Mouse (Mus musculus): ENCODE measurements around the gene Rtn4. TPM values are rescaled to one million over a fixed set of nuclear protein-coding genes. Genes with fewer than 3 reads are reported as not detected.

Rtn4 gene
- polyA plus RNA-seq, 1 experiment: 418 TPM

GRCm38 (mm10) chr11:29786583-29787219 lies 94.0 kb downstream of the Rtn4 start:
- 95% methylated on average over 6 of the region's 6 CpGs for whole genome bisulfite sequencing
- peaks cover 11% of the 10 kb centered on the region; the same call in 1 of the 2 replicates for H3K4me1 ChIP-seq (ENCODE audit: control insufficient read depth, insufficient read depth, low read length)
- no peak overlapping the region for H3K27ac ChIP-seq (ENCODE audit: insufficient read depth, low read length)

DNA sequence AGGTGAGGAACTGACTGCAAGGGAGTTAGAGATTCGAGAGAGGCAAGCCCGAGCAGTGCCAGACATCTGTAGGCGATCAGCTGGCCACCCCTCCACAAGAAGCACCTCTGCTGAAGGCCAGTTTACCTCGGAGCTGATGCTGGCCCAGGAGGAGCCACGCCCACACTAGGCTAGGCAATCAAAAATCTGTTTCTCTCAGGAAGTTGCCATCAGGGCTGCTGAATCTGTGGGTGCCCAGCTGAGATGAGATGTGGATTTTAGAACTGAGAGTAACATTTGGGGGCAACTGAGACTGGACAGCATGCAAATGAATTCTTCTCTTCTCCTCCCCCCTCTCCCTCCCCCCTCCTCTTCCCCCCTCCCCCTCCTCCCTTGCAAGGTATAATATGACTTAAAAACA lies 94.7 kb downstream of the Rtn4 start:
- TF ChIP-seq CTCF (IDR thresholded peaks at IDR 0.05; ENCODE audit: borderline replicate concordance, insufficient read depth, low read depth, low read length): no peak
- no peak for TF ChIP-seq POLR2A (IDR thresholded peaks at IDR 0.05; ENCODE audit: borderline replicate concordance, insufficient read depth, low read length)
- H3K27ac ChIP-seq (ENCODE audit: insufficient read depth, low read length): no peak overlapping the region

More at GRCm38 (mm10) chr11:29786583-29787219, 94.0 kb downstream of the Rtn4 start:
- H3K27me3 ChIP-seq (ENCODE audit: control insufficient read depth, insufficient read depth, low read length): no peaks in the 10 kb centered on the region
- no peak for DNase-seq
- no peak overlapping the region for H3K4me3 ChIP-seq (replicated peaks; ENCODE audit: insufficient read depth, low read depth, low read length)
- TF ChIP-seq CTCF (IDR thresholded peaks at IDR 0.05; ENCODE audit: borderline replicate concordance, insufficient read depth, low read depth, low read length) (no peak), POLR2A (IDR thresholded peaks at IDR 0.05; ENCODE audit: borderline replicate concordance, insufficient read depth, low read length) (no peak)

DNA sequence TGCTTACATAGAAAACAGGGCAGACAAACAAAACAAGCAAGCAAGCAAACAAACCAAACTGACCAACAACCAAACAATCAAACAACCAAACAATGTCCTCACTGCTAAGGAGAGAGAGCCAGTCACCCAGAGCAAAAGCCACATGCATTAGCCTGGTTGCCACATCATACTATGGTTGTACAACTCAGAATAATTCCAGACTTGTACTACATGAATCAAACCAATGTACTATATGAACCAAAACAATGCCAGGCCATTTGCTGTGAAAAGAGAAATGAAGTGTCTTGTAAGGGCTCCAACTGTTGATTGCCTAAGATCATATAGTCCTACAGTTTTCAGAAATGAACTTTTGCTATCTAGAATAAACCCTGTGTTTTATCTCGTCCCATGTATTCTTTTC lies 95.8 kb downstream of the Rtn4 start:
- DNase-seq: no peak
- no peak overlapping the region for H3K4me3 ChIP-seq (replicated peaks; ENCODE audit: insufficient read depth, low read depth, low read length)

More for the DNA sequence above, 94.7 kb downstream of the Rtn4 start:
- H3K4me3 ChIP-seq (replicated peaks; ENCODE audit: insufficient read depth, low read depth, low read length): no peak overlapping the region
- WGBS: 40% methylated on average over 5 of the region's 5 CpGs
- no peak for DNase-seq
- H3K27me3 ChIP-seq (ENCODE audit: control insufficient read depth, insufficient read depth, low read length): no peaks in the 10 kb centered on the region
- H3K4me1 ChIP-seq (ENCODE audit: control insufficient read depth, insufficient read depth, low read length): peaks cover 11% of the 10 kb centered on the region; the same call in 1 of the 2 replicates

GRCm38 (mm10) chr11:29788921-29789638 lies 96.3 kb downstream of the Rtn4 start:
- no peak overlapping the region for H3K4me3 ChIP-seq (replicated peaks; ENCODE audit: insufficient read depth, low read depth, low read length)
- WGBS: 41% methylated on average over 6 of the region's 6 CpGs

More for the DNA sequence above, 95.8 kb downstream of the Rtn4 start:
- Histone ChIP-seq H3K27ac (ENCODE audit: insufficient read depth, low read length) (no peak overlapping the region), H3K4me1 (ENCODE audit: control insufficient read depth, insufficient read depth, low read length) (peaks cover 11% of the 10 kb centered on the region; the same call in 1 of the 2 replicates), H3K27me3 (ENCODE audit: control insufficient read depth, insufficient read depth, low read length) (no peaks in the 10 kb centered on the region)
- TF ChIP-seq POLR2A (IDR thresholded peaks at IDR 0.05; ENCODE audit: borderline replicate concordance, insufficient read depth, low read length) (no peak), CTCF (IDR thresholded peaks at IDR 0.05; ENCODE audit: borderline replicate concordance, insufficient read depth, low read depth, low read length) (no peak)
- WGBS: 10% methylated on average over 1 of the region's 1 CpGs

GRCm38 (mm10) chr11:29790796-29791195 lies 98.0 kb downstream of the Rtn4 start:
- 91% methylated on average over 2 of the region's 2 CpGs for WGBS
- H3K4me1 ChIP-seq (ENCODE audit: control insufficient read depth, insufficient read depth, low read length): peaks cover 11% of the 10 kb centered on the region
- DNase-seq: no peak
- H3K4me3 ChIP-seq (replicated peaks; ENCODE audit: insufficient read depth, low read depth, low read length): no peak overlapping the region
- H3K27ac ChIP-seq (ENCODE audit: insufficient read depth, low read length): no peak overlapping the region
- no peaks in the 10 kb centered on the region for H3K27me3 ChIP-seq (ENCODE audit: control insufficient read depth, insufficient read depth, low read length)
- no peak for TF ChIP-seq CTCF (IDR thresholded peaks at IDR 0.05; ENCODE audit: borderline replicate concordance, insufficient read depth, low read depth, low read length)
- no peak for TF ChIP-seq POLR2A (IDR thresholded peaks at IDR 0.05; ENCODE audit: borderline replicate concordance, insufficient read depth, low read length)

More at GRCm38 (mm10) chr11:29788921-29789638, 96.3 kb downstream of the Rtn4 start:
- Histone ChIP-seq H3K27me3 (ENCODE audit: control insufficient read depth, insufficient read depth, low read length) (no peaks in the 10 kb centered on the region), H3K27ac (ENCODE audit: insufficient read depth, low read length) (no peak overlapping the region), H3K4me1 (ENCODE audit: control insufficient read depth, insufficient read depth, low read length) (peaks cover 11% of the 10 kb centered on the region; the same call in 1 of the 2 replicates)
- TF ChIP-seq POLR2A (IDR thresholded peaks at IDR 0.05; ENCODE audit: borderline replicate concordance, insufficient read depth, low read length) (no peak), CTCF (IDR thresholded peaks at IDR 0.05; ENCODE audit: borderline replicate concordance, insufficient read depth, low read depth, low read length) (no peak)
- peak; percentile 44 to 64 for DNase-seq

Other genes starting within 250 kb of the Rtn4 start
- 6.2 and 6.3 TPM in 2 replicates for gene Prorsd1, start 177.9 kb upstream of the Rtn4 start, polyA plus RNA-seq (2012; rRNA removed)
- 24.5 and 28.2 TPM in 2 replicates for gene Mtif2, start 166.5 kb upstream of the Rtn4 start, polyA plus RNA-seq (2012; rRNA removed)
- 0.07 and 0.25 TPM in 2 replicates for gene Clhc1, start 145.0 kb upstream of the Rtn4 start, polyA plus RNA-seq (2012; rRNA removed)
- 491 and 545 TPM in 2 replicates for gene Rps27a, start 144.8 kb upstream of the Rtn4 start, polyA plus RNA-seq (2012; rRNA removed)
- gene 4931440F15Rik, start 132.7 kb downstream of the Rtn4 start, polyA plus RNA-seq (2012; rRNA removed): 0.67 and 1.1 TPM in 2 replicates